Mouse (Mus musculus) midbrain, embryonic 14.5 days (tissue): Measurements from ENCODE around the gene Dagla. TPM values are rescaled to one million over a fixed set of nuclear protein-coding genes. Genes with fewer than 3 reads are reported as not detected.

ENCODE experiments used
- ATAC-seq: fragments of 200-750 bp; cut with Nextera tagmentation; 2 replicates; pipeline ENCODE4 v1.8.0; 2017; ENCODE audit warnings: moderate number of reproducible peaks, moderate library complexity; ENCODE audit not compliant: low FRiP score, low TSS enrichment
- DNase-seq: peaks from one replicate; pipeline ENCODE4 v3.0.0-alpha.2; 2015
- H3K27ac ChIP-seq: fragments of 300-500 bp; sonication (generic); replicated peaks from 2 replicates; pipeline ENCODE4 v1.5.1; 2014; ENCODE audit warnings: mild to moderate bottlenecking, low read depth, low read length, moderate library complexity
- H3K27me3 ChIP-seq: fragments of 300-500 bp; sonication (generic); 2 replicates; pipeline ENCODE4 v1.6.1; 2014; ENCODE audit warnings: low read length, control low read depth, mixed read lengths; ENCODE audit not compliant: control insufficient read depth, insufficient read depth
- H3K36me3 ChIP-seq: fragments of 300-500 bp; sonication (generic); 2 replicates; pipeline ENCODE4 v1.6.1; 2014; ENCODE audit warnings: low read length, control low read depth; ENCODE audit not compliant: control insufficient read depth, insufficient read depth
- H3K4me1 ChIP-seq: fragments of 300-500 bp; sonication (generic); 2 replicates; pipeline ENCODE4 v1.6.1; 2014; ENCODE audit warnings: mild to moderate bottlenecking, antibody characterized with exemption, low read length, control low read depth; ENCODE audit not compliant: control insufficient read depth, insufficient read depth
- H3K4me2 ChIP-seq: fragments of 300-500 bp; sonication (generic); 2 replicates; pipeline ENCODE4 v1.6.1; 2014; ENCODE audit warnings: mild to moderate bottlenecking, low read length, moderate library complexity
- H3K4me3 ChIP-seq: fragments of 300-500 bp; sonication (generic); replicated peaks from 2 replicates; pipeline ENCODE4 v1.5.1; 2014; ENCODE audit warnings: low read depth, low read length
- H3K9ac ChIP-seq: fragments of 300-500 bp; sonication (generic); replicated peaks from 2 replicates; pipeline ENCODE4 v1.6.1; 2014; ENCODE audit warnings: mild to moderate bottlenecking, low read length, moderate library complexity
- H3K9me3 ChIP-seq: fragments of 300-500 bp; sonication (generic); 2 replicates; pipeline ENCODE4 v1.6.1; 2016; ENCODE audit warnings: low read length, control low read depth, mixed read lengths; ENCODE audit not compliant: control insufficient read depth
- WGBS: fragments of 180-500 bp; shearing (Covaris S2); extraction: QIAGEN DNeasy Blood & Tissue Kit; methylation state at CpG from one replicate; pipeline ENCODE4 v1.1.7; 2014; 5-methylcytosine and 5-hydroxymethylcytosine counted together
- polyA plus RNA-seq: library from polyadenylated mRNA; unstranded; fragments of >200 nt; fragmentation: Nextera tagmentation; extraction: Ambion mirVana; gene quantifications from 2 replicates; pipeline ENCODE4 v1.2.1, GENCODE M21; 2014

Dagla gene
- polyA plus RNA-seq, 1 experiment from 2014 or later = 9.4 TPM

GRCm38 (mm10) chr19:10271592-10271991 is 33.1 kb downstream of the Dagla start:
- no peak for DNase-seq
- Histone ChIP-seq H3K4me2 (no peak overlapping the region), H3K4me1 (peaks cover 15% of the 10 kb centered on the region), H3K4me3 (no peak overlapping the region), H3K9me3 (no peaks in the 10 kb centered on the region), H3K27ac (no peak overlapping the region), H3K9ac (no peak overlapping the region), H3K27me3 (no peaks in the 10 kb centered on the region), H3K36me3 (no peaks in the 10 kb centered on the region)
- 92% methylated on average over 7 of the region's 7 CpGs for WGBS
- no peak for ATAC-seq

- no peak overlapping the region for H3K4me2 ChIP-seq
- peaks cover 15% of the 10 kb centered on the region for H3K4me1 ChIP-seq
- 89% methylated on average over 5 of the region's 5 CpGs for WGBS
- no peak overlapping the region for H3K9ac ChIP-seq
- H3K27ac ChIP-seq = no peak overlapping the region
- DNase-seq = no peak
- H3K36me3 ChIP-seq = no peaks in the 10 kb centered on the region
- H3K9me3 ChIP-seq = no peaks in the 10 kb centered on the region
- no peaks in the 10 kb centered on the region for H3K27me3 ChIP-seq
- no peak for ATAC-seq
- no peak overlapping the region for H3K4me3 ChIP-seq
Observed at GRCm38 (mm10) chr19:10270356-10270755, 34.3 kb downstream of the Dagla start.

- Histone ChIP-seq H3K4me1 (peaks cover 15% of the 10 kb centered on the region), H3K4me3 (no peak overlapping the region), H3K36me3 (no peaks in the 10 kb centered on the region), H3K9me3 (no peaks in the 10 kb centered on the region), H3K9ac (no peak overlapping the region), H3K4me2 (no peak overlapping the region), H3K27ac (no peak overlapping the region), H3K27me3 (no peaks in the 10 kb centered on the region)
- DNase-seq (no peak), ATAC-seq (no peak)
- WGBS = 87% methylated on average over 15 of the region's 15 CpGs
Observed at GRCm38 (mm10) chr19:10268851-10269250, 35.8 kb downstream of the Dagla start.

GRCm38 (mm10) chr19:10267953-10268352 is 36.7 kb downstream of the Dagla start:
- Histone ChIP-seq H3K27ac (no peak overlapping the region), H3K27me3 (no peaks in the 10 kb centered on the region), H3K4me2 (no peak overlapping the region), H3K4me3 (no peak overlapping the region), H3K4me1 (peaks cover 10% of the 10 kb centered on the region), H3K9me3 (no peaks in the 10 kb centered on the region), H3K36me3 (no peaks in the 10 kb centered on the region), H3K9ac (no peak overlapping the region)
- WGBS = 89% methylated on average over 10 of the region's 10 CpGs
- no peak for ATAC-seq
- DNase-seq = no peak

GRCm38 (mm10) chr19:10267057-10267456 is 37.6 kb downstream of the Dagla start:
- 17% methylated on average over 15 of the region's 15 CpGs for WGBS
- H3K4me2 ChIP-seq = no peak overlapping the region
- no peaks in the 10 kb centered on the region for H3K27me3 ChIP-seq
- ATAC-seq (no peak), DNase-seq (no peak)
- no peak overlapping the region for H3K4me3 ChIP-seq
- no peak overlapping the region for H3K27ac ChIP-seq
- 0 out of 2 replicates have a peak, but pooled peaks cover 4% of the 10 kb centered on the region for H3K4me1 ChIP-seq
- H3K9ac ChIP-seq = 0 out of 2 replicates have a peak overlapping the region, but pooled peaks have one; percentile 1
- 0 out of 2 replicates have a peak, but pooled peaks cover 6% of the 10 kb centered on the region for H3K36me3 ChIP-seq
- H3K9me3 ChIP-seq = no peaks in the 10 kb centered on the region

- no peak for ATAC-seq
- Histone ChIP-seq H3K9me3 (no peaks in the 10 kb centered on the region), H3K9ac (no peak overlapping the region), H3K27ac (no peak overlapping the region), H3K4me2 (no peak overlapping the region), H3K36me3 (0 out of 2 replicates have a peak, but pooled peaks cover 10% of the 10 kb centered on the region), H3K4me3 (no peak overlapping the region), H3K27me3 (no peaks in the 10 kb centered on the region), H3K4me1 (0 out of 2 replicates have a peak, but pooled peaks cover 4% of the 10 kb centered on the region)
- peak; percentile 77 for DNase-seq
- WGBS = 28% methylated on average over 14 of the region's 14 CpGs
Observed at GRCm38 (mm10) chr19:10266196-10266850, 38.4 kb downstream of the Dagla start.

GRCm38 (mm10) chr19:10261369-10261768 is 43.3 kb downstream of the Dagla start:
- no peaks in the 10 kb centered on the region for H3K9me3 ChIP-seq
- H3K36me3 ChIP-seq = 0 out of 2 replicates have a peak, but pooled peaks cover 12% of the 10 kb centered on the region
- H3K4me3 ChIP-seq = no peak overlapping the region
- DNase-seq (no peak), ATAC-seq (no peak)
- H3K27ac ChIP-seq = no peak overlapping the region
- H3K27me3 ChIP-seq = no peaks in the 10 kb centered on the region
- no peak overlapping the region for H3K4me2 ChIP-seq
- no peaks in the 10 kb centered on the region for H3K4me1 ChIP-seq
- 80% methylated on average over 7 of the region's 7 CpGs for WGBS
- no peak overlapping the region for H3K9ac ChIP-seq

- no peak overlapping the region for H3K9ac ChIP-seq
- H3K4me3 ChIP-seq = no peak overlapping the region
- no peak overlapping the region for H3K27ac ChIP-seq
- no peaks in the 10 kb centered on the region for H3K27me3 ChIP-seq
- no peaks in the 10 kb centered on the region for H3K4me1 ChIP-seq
- WGBS = 20% methylated on average over 6 of the region's 6 CpGs
- peak; percentile 69; the same call in 1 of the 2 replicates for ATAC-seq
- H3K9me3 ChIP-seq = no peaks in the 10 kb centered on the region
- no peak overlapping the region for H3K4me2 ChIP-seq
- DNase-seq = peak; percentile 89
- 0 out of 2 replicates have a peak, but pooled peaks cover 18% of the 10 kb centered on the region for H3K36me3 ChIP-seq
Observed at GRCm38 (mm10) chr19:10258279-10259011, 46.2 kb downstream of the Dagla start.
